ENCODE assay signal across 11 mouse cellular contexts in the genomic region with DNA sequence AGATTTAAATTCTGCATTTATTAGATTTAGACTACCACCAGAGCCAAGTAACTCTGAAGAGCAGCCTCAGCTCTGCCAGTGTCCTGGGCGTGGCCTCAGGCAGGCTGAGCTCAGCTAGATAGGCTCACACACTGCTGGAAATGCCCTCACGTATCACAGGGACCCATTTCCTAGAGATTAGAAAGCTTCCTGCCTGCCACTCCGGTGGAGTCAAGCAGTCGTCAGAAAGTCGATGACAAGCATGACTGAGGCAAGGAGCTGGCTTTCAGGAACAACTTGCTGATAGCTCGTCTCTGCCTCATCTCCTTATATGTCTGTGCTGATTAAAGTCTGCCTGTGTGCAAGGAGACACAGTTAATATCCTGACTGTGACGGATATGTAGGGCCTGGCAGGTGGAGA. TPM values are rescaled to one million over a fixed set of nuclear protein-coding genes. Genes with fewer than 3 reads are reported as not detected.
A peak's percentile ranks its signal among the peaks of the same experiment; 100 is the strongest.
DNase-seq lines count a peak whose midpoint lies in the region; ATAC-seq and TF ChIP-seq lines count a peak whose summit lies in the region.
"Had no signal": no experiment of that assay in that cellular context is flagged by ENCODE, and none has a peak within 500 bp of the region (broad histone marks: within the 10 kb centered on the region; RNA-seq: fewer than 3 reads in every experiment).

No protein-coding gene starts in this region.

- ATAC-seq in heart, embryonic 12.5 days (ENCODE audit: insufficient number of reproducible peaks, low FRiP score): peak; percentile 78
- ATAC-seq in intestine, postnatal 0 days: peak; percentile 86
- ATAC-seq in hindbrain, embryonic 14.5 days (ENCODE audit: low FRiP score): no peak
- ATAC-seq: forebrain, postnatal 0 days had no signal

- TF ChIP-seq CTCF in bone marrow, adult 2 months (IDR thresholded peaks at IDR 0.05; ENCODE audit: control insufficient read depth, insufficient read depth, low read length): no peak
- TF ChIP-seq CTCF in intestine, postnatal 0 days (IDR thresholded peaks at IDR 0.05; ENCODE audit: low read depth): no peak

- WGBS in heart, embryonic 12.5 days: 2% methylated on average over 7 of the region's 7 CpGs
- WGBS in bone marrow, adult 2 months: 19% methylated on average over 7 of the region's 7 CpGs
- WGBS in intestine, postnatal 0 days: 15% methylated on average over 7 of the region's 7 CpGs
- WGBS in hindbrain, embryonic 14.5 days: 57% methylated on average over 7 of the region's 7 CpGs

- H3K27ac ChIP-seq in heart, embryonic 12.5 days (ENCODE audit: poor library complexity, severe bottlenecking): peak overlapping the region; percentile 30
- H3K27ac ChIP-seq in bone marrow, adult 2 months (ENCODE audit: control insufficient read depth, insufficient read depth, low read depth, low read length, poor library complexity): peak overlapping the region; percentile 69; the same call in 1 of the 2 replicates
- H3K27ac ChIP-seq in intestine, postnatal 0 days (ENCODE audit: low read depth, low read length): peak overlapping the region; percentile 24; the same call in 1 of the 2 replicates
- no peak overlapping the region for H3K27ac ChIP-seq in hindbrain, embryonic 14.5 days
- H3K27ac ChIP-seq: hindbrain, embryonic 13.5 days had no signal

- no peaks in the 10 kb centered on the region for H3K9me3 ChIP-seq in heart, embryonic 12.5 days (replicated peaks)
- no peaks in the 10 kb centered on the region for H3K9me3 ChIP-seq in intestine, postnatal 0 days (ENCODE audit: control insufficient read depth)
- H3K9me3 ChIP-seq in hindbrain, embryonic 14.5 days (ENCODE audit: control insufficient read depth, low read length): no peaks in the 10 kb centered on the region
- H3K9me3 ChIP-seq: hindbrain, embryonic 13.5 days had no signal

- peak overlapping the region; percentile 50 for H3K4me2 ChIP-seq in heart, embryonic 12.5 days
- H3K4me2 ChIP-seq in intestine, postnatal 0 days (replicated peaks; ENCODE audit: low read depth): peak overlapping the region; percentile 50
- no peak overlapping the region for H3K4me2 ChIP-seq in hindbrain, embryonic 14.5 days (replicated peaks)
- H3K4me2 ChIP-seq: hindbrain, embryonic 13.5 days had no signal

- no peak overlapping the region for H3K9ac ChIP-seq in heart, embryonic 12.5 days
- H3K9ac ChIP-seq in intestine, postnatal 0 days (ENCODE audit: low read depth, low read length): no peak overlapping the region
- no peak overlapping the region for H3K9ac ChIP-seq in hindbrain, embryonic 14.5 days
- H3K9ac ChIP-seq: forebrain, postnatal 0 days; hindbrain, embryonic 13.5 days had no signal

- no peaks in the 10 kb centered on the region for H3K27me3 ChIP-seq in heart, embryonic 12.5 days (replicated peaks)
- no peaks in the 10 kb centered on the region for H3K27me3 ChIP-seq in intestine, postnatal 0 days (replicated peaks; ENCODE audit: control insufficient read depth, insufficient read depth, low read length)
- H3K27me3 ChIP-seq in hindbrain, embryonic 14.5 days (ENCODE audit: control insufficient read depth, insufficient read depth, low read length): no peaks in the 10 kb centered on the region
- H3K27me3 ChIP-seq: hindbrain, embryonic 13.5 days had no signal

- no peak overlapping the region for H3K4me3 ChIP-seq in heart, embryonic 12.5 days
- no peak overlapping the region for H3K4me3 ChIP-seq in bone marrow, adult 2 months (replicated peaks; ENCODE audit: control insufficient read depth, low read depth, low read length)
- no peak overlapping the region for H3K4me3 ChIP-seq in intestine, postnatal 0 days (ENCODE audit: low read depth, low read length)
- H3K4me3 ChIP-seq in hindbrain, embryonic 14.5 days (replicated peaks; ENCODE audit: low read length): no peak overlapping the region
- H3K4me3 ChIP-seq: hindbrain, embryonic 13.5 days had no signal

- no peak for DNase-seq in heart, adult 18-20 months
- DNase-seq in lung, postnatal 4 days: peak; percentile 5 to 24
- no peak for DNase-seq in yolk sac, embryonic 10.5 days (ENCODE audit: low spot score)
- DNase-seq in hindbrain, embryonic 14.5 days (ENCODE audit: low spot score): no peak
- DNase-seq in kidney, adult 8-10 months: no peak
- DNase-seq: forebrain, postnatal 0 days; left cerebral cortex, postnatal 4 days had no signal

- H3K4me1 ChIP-seq in heart, embryonic 12.5 days (replicated peaks): peaks cover 18% of the 10 kb centered on the region
- H3K4me1 ChIP-seq in bone marrow, adult 2 months (ENCODE audit: control insufficient read depth, insufficient read depth, low read length): peaks cover 1% of the 10 kb centered on the region; the same call in 1 of the 2 replicates
- H3K4me1 ChIP-seq in intestine, postnatal 0 days (replicated peaks; ENCODE audit: control insufficient read depth, insufficient read depth, low read length): no peaks in the 10 kb centered on the region
- no peaks in the 10 kb centered on the region for H3K4me1 ChIP-seq in hindbrain, embryonic 14.5 days (replicated peaks; ENCODE audit: control insufficient read depth, insufficient read depth, low read length)
- H3K4me1 ChIP-seq: hindbrain, embryonic 13.5 days had no signal

- no peak for TF ChIP-seq POLR2A in bone marrow, adult 2 months (IDR thresholded peaks at IDR 0.05; ENCODE audit: borderline replicate concordance, control insufficient read depth, low read depth, low read length)

- H3K36me3 ChIP-seq in heart, embryonic 12.5 days: no peaks in the 10 kb centered on the region
- H3K36me3 ChIP-seq in intestine, postnatal 0 days (ENCODE audit: control insufficient read depth, insufficient read depth): no peaks in the 10 kb centered on the region
- no peaks in the 10 kb centered on the region for H3K36me3 ChIP-seq in hindbrain, embryonic 14.5 days (replicated peaks; ENCODE audit: control insufficient read depth, insufficient read depth)
- H3K36me3 ChIP-seq: hindbrain, embryonic 13.5 days had no signal

RNA-seq across cellular contexts. Expression of a gene that starts 38.8 kb away (rescaled TPM):
- 1.8 and 2.2 TPM in 2 replicates for polyA plus RNA-seq in heart, embryonic 12.5 days (2016; fragmentation: Nextera tagmentation; extraction: Ambion mirVana)
- under 1 TPM; 0.27 to 0.95 TPM for total RNA-seq in heart, adult 18-20 months (2021)
- polyA plus RNA-seq in bone marrow, adult 2 months (2011; ENCODE audit: insufficient read depth, insufficient read length, low replicate concordance, missing spikeins): 0.92 and 1.5 TPM in 2 replicates
- 2.0 and 2.6 TPM in 2 replicates for polyA plus RNA-seq in intestine, postnatal 0 days (2015; fragmentation: Nextera tagmentation; extraction: Ambion mirVana)
- 3.6 and 3.8 TPM in 2 replicates for polyA plus RNA-seq in hindbrain, embryonic 14.5 days (2014; fragmentation: Nextera tagmentation; extraction: Ambion mirVana)

RNA-seq across cellular contexts. Expression of a gene that starts 44.8 kb away (rescaled TPM):
- polyA plus RNA-seq in heart, embryonic 12.5 days (2016; fragmentation: Nextera tagmentation; extraction: Ambion mirVana): 7.6 and 9.3 TPM in 2 replicates
- under 1 TPM; 0.30 to 0.69 TPM for total RNA-seq in heart, adult 18-20 months (2021)
- polyA plus RNA-seq in bone marrow, adult 2 months (2011; ENCODE audit: insufficient read depth, insufficient read length, low replicate concordance, missing spikeins): 4.5 and 6.3 TPM in 2 replicates
- 7.0 and 7.6 TPM in 2 replicates for polyA plus RNA-seq in intestine, postnatal 0 days (2015; fragmentation: Nextera tagmentation; extraction: Ambion mirVana)
- 2.0 and 2.5 TPM in 2 replicates for polyA plus RNA-seq in hindbrain, embryonic 14.5 days (2014; fragmentation: Nextera tagmentation; extraction: Ambion mirVana)

Comparison
In these comparisons a context has a peak if more than half of its experiments do, and no peak if none do; other contexts are left out.
1. DNase-seq: peak in lung, postnatal 4 days (2 of 2); none in heart, adult 18-20 months (0 of 2), yolk sac, embryonic 10.5 days (single experiment), hindbrain, embryonic 14.5 days (single experiment) and kidney, adult 8-10 months (0 of 2).